Mouse (Mus musculus): Measurements from ENCODE around the gene Irf9.

Irf9 gene

DNA sequence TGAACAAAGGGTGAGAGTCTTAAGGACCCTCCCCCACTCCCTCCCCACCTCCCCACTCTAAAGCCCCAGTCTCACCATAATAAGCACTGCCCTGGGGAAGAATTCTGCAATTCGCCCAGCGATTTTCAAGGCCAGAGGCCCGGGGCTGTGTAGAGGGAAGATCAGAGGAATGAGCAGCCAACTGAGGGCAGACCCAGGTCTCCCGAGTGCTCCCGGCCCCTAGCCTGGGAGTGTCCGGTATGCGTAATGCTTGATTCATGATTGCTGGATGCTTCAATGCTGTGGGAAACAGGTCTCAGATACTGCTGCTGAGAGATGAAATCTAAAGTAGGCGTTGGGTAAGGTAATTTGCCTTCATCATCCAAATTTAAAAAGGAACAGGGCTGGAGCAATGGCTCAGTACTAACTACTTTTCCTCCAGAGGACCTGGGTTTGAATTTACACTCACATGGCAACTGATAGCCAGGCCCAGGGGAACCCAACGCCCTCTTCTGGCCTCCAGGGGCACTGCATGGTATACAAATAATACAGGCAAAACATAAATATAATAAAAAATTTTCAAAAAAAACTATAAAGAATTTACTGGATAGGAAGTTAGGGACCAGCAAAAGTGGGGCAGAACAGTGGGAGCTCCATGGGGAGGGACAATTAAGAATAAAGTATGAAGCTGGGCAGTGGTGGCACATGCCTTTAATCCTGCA, 21.2 kb upstream of the Irf9 start:
- no peak for DNase-seq

DNA sequence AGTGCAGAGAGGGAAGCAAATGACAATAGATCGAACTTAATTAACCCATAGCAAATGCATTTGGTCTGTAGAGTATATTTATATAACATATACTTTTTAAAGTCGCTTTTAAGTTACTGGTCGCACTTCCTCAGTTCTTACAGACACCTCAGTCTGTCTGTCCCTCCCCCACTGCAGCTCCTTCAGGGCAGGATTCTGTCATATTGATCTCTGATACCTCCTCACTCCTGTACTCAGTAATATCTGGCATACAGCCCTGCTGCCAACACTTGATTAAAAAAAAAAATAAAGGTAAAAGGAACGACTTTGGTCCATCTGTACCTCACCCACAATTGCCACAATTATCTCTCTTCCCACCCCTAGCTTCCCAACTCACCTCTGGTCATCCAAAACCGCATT, 19.1 kb upstream of the Irf9 start:
- DNase-seq: no peak

DNA sequence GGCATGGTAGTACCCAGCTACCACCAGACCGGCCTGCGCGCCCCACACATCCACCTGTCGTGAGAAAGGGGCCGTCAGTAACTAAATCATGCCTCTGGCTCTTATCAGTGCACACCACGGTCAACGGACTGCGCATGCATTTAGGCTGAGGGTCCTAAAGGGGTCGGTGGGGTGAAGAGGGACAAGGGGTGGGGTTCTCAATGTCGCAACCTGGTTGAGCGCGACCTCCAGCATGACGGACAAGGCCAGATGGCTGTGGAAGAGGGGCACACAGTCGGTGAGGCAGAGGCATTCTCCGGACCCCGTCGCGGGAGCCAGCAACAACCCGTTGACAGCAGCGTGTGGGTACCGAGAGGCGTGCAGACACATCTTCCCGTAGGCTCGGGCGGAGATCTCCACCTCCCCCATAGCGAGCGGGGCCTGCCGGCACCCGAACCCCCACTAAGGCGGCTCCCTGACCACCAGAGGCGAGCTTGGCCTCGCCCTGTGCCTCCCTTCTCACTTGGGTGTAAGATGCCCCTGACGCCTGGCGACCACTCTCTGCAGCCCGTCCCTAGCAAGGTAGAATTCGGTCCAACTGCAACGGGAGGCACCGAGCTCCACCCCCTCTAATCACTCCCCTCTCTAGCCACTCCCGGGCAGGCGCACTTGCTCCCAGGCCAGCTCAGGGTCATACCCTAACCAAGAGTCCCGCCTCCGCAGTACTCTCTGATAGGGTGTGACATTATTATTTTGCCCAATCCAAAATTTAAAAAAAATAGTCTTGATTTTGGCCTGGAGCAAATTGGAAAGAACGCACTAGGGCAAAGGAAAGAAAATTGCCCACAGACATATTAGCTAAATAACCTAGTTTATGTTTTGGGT, 18.4 kb upstream of the Irf9 start, which contains the start of gene Emc9:
Emc9 (minus strand) TSS at position 601 of the 864 bp plus-strand sequence.
- DNase-seq: peak; percentile 88 to 89

DNA sequence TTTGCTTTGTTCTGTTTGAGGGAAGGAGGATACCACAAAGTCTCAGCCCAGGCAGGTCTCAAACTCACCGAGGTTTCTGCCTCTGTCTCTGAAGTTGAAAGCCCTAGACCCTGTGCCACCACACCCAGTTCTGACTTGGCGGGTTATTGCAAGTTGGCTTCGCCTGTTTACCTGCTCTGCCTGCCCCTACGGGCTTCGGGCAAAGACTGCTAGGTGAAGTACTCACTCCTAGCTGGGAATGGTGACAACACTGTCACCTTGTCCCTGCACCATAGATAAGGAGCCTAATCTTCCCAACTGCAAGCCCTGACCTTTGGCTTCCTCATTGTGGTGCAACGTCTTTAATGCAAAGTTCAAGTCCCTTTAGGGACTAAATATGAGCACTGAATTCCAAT, 17.8 kb upstream of the Irf9 start:
- DNase-seq: no peak

DNA sequence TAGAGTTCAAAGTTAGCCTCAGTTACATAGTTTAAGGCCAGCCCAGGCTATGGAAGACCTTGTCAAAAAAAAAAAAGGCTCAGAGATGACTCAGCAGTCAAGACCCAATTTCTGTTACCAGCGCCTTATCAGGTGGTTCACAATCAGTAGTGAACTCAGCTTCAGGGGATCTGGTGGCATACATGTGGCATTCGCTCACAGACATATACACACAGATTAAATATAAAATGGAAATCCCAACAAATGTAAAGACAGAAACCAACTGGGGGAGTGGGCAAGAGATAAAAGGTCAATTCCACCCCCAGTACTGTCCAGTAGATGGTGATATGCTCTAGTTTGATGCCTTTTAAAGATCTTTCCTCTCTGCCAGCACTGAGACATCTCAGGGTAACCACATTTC, 17.2 kb upstream of the Irf9 start:
- no peak for DNase-seq

DNA sequence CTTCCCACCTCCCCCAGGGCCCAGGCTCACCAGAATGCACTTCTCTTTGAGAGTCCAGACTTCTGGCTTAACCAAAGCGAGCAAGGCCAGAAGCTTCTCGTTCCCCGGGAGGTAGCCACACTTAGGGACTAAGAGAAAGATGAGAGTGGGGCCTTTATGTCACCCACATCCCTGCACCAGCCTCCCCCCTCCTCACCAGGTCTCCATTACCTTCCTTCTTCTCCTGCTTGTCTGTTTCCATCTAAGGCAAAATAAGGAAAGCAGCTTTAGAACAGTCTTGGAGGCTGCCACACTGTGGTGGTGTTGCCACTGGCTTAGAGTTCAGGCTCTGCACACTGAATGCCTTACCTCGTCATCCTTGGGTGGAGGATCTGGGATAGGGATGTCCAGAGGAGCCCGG, 14.1 kb upstream of the Irf9 start:
- no peak for DNase-seq

DNA sequence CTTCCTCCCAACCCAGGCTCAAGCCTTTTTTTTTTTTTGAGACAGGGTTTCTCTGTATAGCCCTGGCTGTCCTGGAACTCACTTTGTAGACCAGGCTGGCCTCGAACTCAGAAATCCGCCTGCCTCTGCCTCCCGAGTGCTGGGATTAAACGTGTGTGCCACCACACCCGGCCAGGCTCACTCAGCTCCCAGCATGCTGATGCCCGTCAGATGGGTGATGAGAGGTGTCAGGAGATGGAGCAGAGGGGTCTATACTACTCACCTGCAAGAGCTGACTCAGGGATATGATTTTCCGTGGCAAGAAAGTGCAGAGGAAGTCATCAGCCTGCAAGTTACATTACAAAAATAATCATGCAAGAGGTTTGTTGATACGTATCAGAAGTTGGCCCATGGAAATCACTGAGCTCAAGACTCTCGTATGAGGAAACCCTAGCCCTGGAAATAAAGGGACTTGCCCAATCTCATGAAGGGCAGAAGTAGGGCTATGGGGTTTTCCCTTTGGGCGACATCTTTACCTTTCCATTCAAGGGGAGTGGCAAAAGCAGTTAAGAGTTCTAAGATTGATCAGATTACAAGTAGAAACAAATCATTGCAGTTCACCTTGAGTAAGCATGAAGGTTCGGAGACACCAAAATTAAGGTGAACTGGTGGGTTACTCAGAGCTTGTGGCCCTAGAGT, 13.5 kb upstream of the Irf9 start:
- DNase-seq: no peak

DNA sequence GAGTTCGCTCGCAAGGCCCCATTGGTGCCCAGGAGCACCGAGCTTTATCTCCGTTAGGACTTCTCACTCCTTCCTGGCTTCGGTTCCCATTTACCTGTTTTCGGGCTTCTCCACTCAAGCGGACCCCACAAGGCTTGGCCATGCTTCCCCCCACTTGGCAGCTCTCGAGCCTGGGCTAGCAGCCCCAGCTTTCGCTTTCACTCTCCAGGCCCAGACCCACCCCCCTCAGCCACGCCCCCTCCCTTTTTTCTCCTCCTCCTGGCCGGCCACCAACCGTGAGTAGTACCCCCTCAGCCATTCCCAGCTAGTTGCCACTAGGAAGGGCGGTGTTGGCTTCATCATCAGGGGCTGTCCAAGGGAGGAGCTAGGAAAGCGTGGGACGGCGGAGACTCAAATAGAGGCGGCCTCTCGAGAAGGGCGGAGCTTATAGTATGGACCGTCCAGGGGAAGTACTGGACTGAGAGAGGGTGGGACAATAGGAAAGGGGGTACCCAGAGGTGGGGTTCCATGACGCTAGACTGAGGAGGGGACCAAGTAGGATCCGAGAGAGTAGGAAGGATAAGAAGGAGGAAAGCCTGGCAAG, 12.5 kb upstream of the Irf9 start, which contains the start of gene Psme2:
Psme2 (minus strand) TSS at position 366 of the 583 bp plus-strand sequence.
- DNase-seq: peak; percentile 93 to 99

DNA sequence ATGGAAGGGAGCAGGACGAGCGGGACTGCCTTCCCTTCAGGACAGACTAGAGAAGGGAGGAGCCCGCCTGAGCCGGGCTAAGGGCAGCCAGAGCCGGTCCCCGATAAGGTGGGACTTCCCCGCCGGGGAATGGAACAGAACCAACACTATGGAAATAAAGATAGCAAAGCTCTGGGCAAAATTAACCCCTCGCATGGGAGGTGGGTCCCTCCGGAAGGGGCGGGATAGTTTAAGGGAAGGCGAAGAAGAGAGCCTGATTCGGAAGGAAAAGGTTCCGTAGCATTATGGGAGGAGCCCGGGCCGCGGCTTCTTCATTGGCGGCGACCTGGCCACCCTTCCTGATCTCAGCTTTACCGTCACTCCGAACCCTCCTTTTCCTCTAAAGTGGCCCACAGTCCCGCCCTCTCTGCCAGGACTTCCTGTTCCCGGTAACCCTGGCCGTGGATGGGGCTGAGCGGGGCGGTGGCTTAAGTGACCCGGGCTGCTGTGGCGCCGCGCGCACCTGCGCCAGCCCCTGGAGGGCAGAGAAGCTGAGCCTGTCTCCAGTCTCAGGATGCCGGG, 12.0 kb upstream of the Irf9 start, which contains the start of gene Rnf31:
Rnf31 (plus strand) TSS at position 378 of the 561 bp plus-strand sequence.
- peak; percentile 96 to 99 for DNase-seq

DNA sequence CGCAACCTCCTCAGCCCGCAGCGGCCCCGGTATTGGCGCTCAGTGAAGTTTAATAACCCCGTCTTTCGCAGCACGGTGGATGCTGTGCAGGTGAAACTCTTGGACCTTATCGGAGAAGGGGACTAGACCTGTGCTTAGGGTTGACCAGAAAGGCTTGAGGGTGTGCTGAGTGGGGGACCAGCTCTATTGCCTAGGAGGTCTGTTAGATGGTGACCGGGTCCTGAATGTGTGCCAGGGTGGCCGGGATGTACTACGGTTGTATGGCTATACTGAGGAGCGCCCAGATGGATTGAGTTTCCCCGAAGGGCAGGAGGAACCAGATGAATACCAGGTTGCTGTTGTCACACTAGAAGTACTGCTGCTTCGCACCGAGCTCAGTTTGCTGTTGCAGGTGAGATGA, 11.1 kb upstream of the Irf9 start:
- DNase-seq: peak in 1 of 2 experiments; percentile 38

DNA sequence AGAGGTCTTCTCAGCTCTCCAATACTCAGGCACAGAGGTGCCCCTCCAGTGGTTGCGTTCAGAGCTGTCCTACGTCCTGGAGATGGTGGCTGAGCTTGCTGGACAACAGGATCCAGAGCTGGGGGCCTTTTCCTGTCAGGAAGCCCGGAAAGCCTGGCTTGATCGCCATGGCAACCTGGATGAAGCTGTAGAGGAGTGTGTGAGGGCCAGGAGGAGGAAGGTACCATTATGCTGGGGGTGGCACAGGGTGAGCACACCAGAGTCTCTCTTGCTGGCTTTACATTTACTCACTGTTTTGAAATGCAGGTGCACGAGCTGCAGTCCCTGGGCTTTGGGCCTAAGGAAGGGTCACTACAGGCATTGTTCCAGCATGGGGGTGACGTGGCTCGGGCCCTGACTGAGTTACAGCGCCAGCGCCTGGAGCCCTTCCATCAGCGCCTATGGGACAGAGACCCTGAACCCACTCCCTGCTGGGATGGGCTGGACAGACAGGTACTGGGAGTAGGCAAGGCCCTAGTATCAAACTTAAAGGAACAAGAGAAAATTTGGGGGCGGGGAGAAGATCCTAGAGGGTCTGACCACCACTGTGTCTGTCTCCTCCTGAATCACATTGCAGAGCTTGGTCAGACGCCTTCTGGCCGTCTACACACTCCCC, 7.2 kb upstream of the Irf9 start:
- DNase-seq: peak in 1 of 2 experiments; percentile 36

DNA sequence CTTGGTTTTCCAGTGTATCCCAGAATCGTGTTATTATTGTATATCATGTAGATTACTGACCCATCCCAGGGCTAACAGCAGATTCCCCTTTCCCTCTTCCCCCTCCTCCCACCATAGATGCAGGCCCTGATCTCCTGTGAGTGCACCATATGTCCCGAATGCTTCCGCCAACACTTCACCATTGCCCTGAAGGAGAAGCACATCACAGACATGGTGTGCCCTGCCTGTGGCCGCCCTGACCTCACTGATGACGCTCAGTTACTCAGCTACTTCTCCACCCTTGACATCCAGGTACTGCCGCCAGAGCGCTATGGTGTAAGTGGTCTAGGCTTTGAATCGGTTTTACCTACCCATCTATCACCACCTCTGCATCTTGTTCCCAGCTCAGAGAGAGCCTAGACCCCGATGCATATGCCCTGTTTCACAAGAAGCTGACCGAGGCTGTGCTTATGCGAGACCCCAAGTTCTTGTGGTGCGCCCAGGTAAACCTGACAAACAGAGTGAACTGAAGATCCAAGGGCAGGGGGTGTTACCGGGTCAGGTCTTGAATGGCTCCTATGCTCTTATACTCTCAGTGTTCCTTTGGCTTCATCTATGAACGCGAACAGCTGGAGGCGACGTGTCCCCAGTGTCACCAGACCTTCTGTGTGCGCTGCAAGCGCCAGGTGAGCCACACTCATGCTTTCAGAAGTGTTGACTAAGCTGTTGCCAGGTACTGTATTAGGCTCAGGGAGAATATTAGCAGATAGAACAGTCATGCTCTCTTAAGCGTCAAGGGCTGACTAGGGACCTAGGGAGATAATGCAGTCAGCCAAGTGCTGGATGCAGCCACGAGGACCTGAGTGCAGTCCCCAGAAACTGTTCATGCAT, 4.6 kb upstream of the Irf9 start:
- DNase-seq: no peak

DNA sequence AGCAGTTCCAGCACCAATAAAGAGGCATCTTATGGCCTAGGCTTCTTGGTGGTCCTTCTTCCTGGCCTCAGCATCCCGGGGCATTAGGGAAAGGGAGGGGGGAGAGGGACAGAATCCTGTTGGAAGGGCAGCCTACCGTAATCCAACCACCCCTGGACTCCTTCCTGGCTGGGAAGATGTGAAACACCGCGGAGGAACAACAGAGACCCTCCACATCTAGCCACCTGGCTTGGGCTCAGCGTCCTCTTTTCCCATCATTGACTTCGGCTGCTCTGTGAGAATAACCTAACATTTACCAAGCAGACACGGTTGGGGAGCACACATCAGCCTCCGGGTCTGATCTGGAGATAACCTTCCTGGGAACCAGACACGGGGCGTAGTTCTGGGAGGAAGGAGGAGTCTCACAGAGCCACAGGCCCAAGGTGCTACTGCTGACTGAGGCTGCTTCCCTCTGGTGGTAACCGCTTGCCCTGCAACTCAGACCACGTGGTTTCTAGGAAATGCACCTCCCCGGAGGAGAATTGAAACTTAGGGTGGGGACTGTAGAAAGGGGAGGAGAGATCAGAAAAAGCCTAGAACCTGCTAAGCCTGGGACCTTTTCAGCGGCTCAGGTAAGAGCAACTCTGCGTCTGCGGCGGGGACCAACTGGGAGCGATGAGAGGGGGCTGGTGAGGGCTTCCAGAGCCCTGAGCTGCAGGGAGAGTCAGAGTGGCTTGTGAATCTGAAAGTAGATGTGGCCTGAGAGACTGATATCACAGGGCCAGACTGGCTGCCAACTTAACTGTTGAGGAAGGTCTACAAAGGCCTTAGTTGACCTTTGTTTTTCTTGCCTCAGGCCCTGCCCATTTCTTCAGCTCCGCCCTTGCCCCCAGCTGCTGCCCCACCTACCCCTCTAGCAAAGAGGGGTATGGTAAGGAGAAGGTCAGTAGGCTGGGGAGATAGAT, 534 bp downstream of the Irf9 start:
- DNase-seq: peak; percentile 96 to 97

DNA sequence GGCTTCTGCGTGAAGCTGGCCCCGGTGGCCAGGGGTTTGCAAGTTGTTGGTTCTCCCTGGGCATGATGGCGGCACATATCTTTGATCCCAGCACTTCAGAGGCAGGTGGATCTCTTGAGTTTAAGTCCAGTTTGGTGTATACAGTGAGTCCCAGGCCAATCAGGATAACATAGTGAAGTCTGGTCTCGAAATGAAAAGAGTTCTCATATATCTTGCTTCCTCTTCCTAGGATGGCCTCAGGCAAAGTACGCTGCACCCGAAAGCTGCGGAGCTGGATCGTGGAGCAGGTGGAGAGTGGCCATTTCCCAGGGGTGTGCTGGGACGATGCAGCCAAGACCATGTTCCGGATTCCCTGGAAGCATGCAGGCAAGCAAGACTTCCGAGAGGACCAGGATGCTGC, 1.5 kb downstream of the Irf9 start:
- DNase-seq: no peak

DNA sequence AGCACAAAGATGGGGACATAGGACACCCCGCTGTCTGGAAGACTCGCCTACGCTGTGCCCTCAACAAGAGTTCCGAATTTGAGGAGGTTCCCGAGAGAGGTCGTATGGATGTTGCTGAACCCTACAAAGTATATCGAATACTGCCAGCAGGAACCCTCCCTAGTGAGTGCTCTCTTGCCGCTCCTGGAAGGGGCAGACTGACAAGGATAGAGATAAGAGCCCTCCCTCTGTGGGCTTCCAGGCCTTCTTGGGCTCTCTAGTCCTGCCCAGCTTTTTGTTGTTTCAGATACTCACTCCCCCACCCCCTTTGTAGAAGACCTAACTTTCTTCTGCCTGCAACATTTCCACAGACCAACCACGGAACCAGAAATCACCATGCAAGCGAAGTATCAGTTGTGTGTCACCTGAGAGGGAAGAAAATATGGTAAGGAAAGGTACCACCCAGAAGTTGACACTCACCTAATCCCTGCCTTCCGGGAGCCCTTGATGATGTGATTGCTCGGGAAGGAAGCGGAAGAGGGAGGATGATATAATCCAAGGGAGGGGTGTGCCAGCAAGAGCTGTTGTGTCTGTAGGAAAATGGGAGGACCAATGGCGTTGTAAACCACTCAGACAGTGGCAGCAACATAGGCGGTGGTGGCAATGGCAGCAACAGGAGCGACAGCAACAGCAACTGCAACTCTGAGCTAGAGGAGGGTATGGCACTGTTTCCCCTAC, 2.5 kb downstream of the Irf9 start:
- no peak for DNase-seq

DNA sequence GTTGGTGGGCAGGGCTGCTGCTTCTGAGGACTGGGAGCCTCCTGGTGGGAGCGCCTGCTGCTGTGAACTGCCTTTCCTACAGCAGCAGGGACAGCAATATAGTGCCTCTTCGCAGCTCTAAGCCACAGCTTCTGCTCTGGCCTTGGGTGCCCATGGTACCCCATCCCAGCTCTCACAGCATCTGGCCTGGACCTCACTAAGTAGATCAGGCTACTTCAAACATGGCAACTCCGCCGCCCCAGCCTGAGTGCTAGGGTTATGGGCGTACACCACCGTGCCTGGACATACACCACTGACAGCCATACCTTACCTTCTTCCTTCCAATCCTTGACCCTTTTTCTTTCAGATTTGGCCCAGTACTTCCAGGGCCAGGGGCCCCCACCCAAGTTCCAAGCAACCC, 5.0 kb downstream of the Irf9 start:
- DNase-seq: no peak

DNA sequence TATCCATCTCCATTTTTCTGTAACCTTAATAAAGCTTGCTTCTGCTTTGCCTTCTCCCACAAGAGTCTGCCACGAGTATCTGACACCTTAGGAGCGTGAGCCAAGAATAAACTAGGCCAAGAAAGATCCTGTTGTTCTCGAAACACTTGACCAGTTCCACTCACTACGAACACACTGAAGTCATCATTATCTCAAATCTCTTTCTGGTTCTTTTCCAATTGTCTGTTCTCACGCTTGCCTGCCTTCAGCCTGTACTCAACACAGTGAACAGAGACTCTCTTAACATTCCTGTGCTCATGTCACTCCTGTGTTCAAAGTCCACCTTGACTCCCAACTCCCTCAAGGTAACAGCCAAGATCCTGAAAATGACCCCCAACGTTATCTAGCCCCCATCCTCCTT, 10.0 kb downstream of the Irf9 start:
- DNase-seq: peak; percentile 19 to 29

DNA sequence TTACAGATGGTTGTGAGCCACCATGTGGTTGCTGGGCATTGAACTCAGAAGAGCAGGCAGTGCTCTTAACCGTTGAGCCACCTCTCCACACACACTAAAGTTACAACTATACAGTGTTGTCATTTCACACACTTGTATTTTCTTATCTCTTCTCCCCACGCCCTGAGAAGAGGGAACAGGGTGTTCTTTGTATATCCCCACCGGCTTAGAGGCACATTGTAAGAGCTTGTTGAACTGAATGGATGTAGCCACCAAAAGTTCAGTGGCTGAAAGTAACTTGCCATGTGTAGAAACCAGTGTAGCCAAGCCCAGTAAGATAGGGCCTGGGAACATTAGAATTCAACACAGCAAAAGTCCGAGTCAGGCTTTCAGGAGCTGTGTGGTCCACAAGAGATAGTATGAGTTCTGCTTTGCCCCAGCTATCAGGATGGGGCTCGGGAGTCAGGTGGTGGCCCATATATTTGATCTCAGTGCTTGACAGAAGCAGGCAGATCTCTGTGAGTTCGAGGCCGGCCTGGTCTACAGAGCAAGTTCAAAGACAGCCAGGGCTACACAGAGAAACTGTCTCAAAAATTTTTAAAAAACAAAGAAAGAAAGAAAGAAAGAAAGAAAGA, 11.3 kb downstream of the Irf9 start:
- DNase-seq: no peak

DNA sequence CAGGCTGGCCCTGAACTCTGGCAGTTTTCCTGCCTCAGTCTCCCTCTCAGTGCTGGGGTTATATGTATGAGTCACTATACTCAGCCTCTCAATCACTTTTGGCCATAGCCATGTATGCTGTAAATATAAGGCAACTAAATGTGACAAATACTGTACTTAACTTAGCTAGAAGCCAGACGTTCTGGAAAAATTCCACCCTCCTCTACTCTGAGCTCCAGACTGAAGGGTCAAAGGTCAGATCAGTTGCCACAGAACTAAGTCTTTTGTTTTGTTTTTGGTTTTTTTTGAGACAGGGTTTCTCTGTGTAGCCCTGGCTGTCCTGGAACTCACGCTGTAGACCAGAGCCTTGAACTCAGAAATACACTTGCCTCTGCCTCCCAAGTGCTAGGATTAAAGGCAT, 12.5 kb downstream of the Irf9 start:
- DNase-seq: no peak
